Mouse (Mus musculus) lung, adult 2 months (tissue): ENCODE measurements around the gene Gcnt4.

ENCODE experiments used
- CTCF ChIP-seq: fragments of 200-500 bp; IDR thresholded peaks from 2 replicates; pipeline ENCODE4 v1.5.1; 2011; ENCODE audit warnings: mild to moderate bottlenecking, low read length, control low read depth; ENCODE audit not compliant: insufficient read depth
- POLR2A ChIP-seq: fragments of 200-500 bp; IDR thresholded peaks from 2 replicates; pipeline ENCODE4 v1.6.1; 2011; ENCODE audit warnings: low read depth, mild to moderate bottlenecking, control low read depth, low read length, borderline replicate concordance; ENCODE audit errors: extremely low read depth

DNA sequence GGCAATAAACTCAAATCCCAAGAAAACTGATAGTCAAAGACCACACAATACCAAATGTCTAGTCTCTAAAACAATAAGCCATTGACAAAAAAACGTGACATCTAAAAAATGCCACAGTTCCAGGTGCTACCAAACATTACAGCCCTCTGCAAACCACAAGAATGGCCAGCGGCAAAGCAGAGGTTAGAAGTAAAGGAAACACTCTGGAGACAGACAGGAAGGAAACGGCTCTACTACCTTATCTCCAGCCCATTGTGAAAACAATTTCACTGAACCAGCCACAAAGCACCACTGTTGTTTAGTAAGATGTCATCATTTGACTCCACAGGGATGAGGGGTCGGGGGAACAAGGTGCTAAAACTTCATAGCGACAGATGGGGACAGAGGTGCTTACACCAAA, 70.8 kb downstream of the Gcnt4 start:
- TF ChIP-seq CTCF (no peak), POLR2A (no peak)
